Mouse (Mus musculus) 3134 (cell line): ENCODE data around the gene Chtop.

Experiments
- DNase-seq: peaks from one replicate; pipeline ENCODE4 v3.0.0-alpha.2; 2011; ENCODE audit warnings: low spot score; ENCODE audit not compliant: insufficient read length; ENCODE audit errors: extremely low read depth

The Chtop gene

GRCm38 (mm10) chr3:90465686-90466310 lies 43.5 kb downstream of the Chtop start, which contains the start of gene Npr1:
Gene Npr1, minus strand, starts transcription at chr3:90465866.
- DNase-seq: no peak

DNA sequence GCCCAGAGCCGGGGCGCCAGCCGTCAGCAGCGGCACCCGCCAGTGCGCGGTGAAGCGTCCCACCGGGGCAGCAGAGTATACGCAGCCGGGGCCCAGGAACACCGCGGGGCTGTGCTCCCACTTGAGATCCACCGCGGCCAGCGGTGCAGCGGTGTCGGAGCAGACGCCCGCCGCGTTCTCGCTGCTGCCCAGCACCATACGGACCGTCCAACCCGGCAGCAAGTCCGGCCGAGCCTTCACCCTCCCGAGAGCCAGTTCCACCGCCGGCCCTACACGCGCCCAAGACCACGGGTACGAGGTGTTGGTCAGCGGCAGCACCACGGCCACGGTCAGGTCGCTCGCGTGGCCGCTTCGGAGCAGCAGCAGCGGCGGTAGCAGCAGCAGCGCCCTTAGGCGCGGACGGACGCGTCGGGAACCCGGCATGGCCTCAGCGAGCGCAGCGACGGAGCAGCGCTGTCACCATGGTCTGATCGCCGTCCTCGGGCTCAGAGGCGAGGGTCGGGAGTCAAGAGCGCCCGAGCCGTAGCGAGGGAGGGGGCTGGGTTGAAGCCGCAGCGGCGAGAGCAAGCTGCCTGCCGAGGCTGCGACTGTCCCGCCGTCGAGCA lies 44.1 kb downstream of the Chtop start:
- DNase-seq: no peak

DNA sequence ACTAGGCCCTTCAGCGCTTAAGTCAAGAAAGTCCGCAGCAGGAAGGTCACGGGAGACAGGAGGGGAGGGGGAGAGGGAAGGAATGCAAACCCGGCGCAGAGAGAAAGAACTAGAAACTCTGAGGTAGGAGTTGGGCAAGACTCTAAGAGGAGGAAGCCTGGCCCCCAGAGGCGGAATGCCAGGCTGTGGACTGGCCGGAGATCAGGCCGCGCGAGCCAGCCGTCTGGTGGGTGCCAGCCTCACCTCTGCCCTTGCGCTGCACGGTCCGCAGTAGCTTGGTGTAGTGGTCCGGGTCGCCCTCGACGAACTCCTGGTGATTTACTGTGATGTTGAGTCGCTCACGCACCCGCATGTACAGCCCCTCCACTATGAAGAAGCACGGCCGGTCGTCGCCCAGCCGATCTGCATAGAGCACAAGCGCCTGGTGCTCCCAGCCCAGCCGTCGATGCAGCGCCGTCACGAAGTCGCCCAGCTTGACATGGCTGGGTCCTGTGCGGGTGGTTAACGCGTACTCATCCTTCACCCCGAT lies 44.7 kb downstream of the Chtop start:
- no peak for DNase-seq

DNA sequence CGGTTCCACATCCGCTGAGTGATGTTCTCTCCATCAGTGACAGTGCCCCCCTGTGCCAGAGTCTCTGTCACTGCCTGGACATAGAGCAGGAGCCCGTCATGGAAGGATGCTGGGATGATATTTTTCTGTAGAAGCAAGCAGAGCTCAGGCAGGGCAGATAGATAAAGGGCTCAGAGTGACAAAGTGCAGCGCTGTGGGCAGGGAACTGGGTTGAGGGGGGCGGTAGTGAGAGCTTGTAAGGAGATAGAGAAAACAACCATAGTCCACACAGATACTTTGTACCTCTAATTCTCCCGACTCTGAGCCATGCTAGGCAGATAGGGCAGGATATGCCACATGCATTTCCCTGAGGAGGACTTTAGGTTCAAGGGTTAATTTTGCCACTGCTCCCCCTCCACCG lies 46.7 kb downstream of the Chtop start:
- DNase-seq: no peak

DNA sequence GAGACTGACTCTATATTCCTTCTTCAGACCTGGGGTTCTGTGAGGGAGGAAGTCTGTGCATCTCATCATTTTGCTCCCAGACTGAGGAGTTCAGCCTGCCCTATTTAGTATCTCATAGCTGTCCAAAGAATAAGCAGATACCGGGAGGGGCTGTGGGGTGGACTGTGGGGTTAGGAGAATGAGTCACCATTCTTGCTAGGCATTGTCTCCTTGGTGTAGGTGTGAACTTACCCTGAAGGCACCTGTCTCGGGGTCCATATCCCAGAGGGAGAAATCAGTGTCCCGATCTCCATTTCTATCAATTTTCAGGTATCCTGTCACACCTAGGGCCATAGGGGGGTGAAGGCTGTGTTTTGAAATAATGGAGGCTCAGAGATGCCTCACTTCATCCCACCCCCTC lies 47.4 kb downstream of the Chtop start:
- no peak for DNase-seq

DNA sequence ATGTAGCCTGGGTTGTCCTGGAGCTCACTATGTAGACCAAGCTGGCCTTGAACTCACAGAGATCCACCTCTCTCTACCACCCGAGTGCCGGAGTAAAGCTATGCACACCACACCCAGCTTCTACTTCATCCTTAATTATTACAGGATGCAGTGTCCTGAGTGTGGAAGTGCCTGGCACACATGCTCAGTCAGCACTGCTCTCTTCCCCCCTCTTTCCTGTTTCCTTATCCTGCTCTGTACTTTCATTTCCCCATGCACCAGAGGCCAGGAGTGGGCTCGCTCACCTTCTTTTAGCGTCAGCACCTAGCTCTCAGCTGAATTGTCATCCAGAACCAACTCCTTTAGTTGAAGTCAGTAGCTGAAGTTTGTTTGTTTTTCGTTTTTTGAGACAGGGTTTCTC lies 49.0 kb downstream of the Chtop start:
- DNase-seq: no peak

- no peak for DNase-seq
Measured at GRCm38 (mm10) chr3:90459727-90460126, 49.6 kb downstream of the Chtop start.

DNA sequence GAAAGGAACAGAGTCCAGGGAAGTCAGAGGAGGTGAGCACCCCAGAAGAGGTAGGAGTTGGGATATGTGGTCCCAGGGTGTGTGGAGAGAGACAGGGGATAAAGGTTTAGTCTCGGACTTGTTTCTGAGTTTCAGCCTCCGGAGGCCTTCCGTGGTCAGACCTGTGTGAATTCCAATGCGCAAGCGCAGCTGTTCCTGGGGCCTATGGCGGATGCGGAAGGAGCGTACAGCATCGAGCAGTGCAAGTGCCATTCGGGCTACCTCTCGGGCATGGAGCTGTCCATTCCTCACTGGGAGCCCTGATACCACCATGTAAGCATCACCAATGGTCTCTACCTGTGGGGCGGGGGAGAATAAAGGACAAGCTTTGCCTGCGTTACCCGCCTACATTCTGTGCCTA lies 54.4 kb downstream of the Chtop start:
- no peak for DNase-seq

- no peak for DNase-seq
Measured at GRCm38 (mm10) chr3:90451396-90452095, 57.8 kb downstream of the Chtop start.

GRCm38 (mm10) chr3:90450874-90451273 lies 58.4 kb downstream of the Chtop start:
- DNase-seq: no peak
